Mouse (Mus musculus): ENCODE data around the gene Gtdc1.
A peak's percentile ranks its signal among the peaks of the same experiment; 100 is the strongest.

The Gtdc1 gene

GRCm38 (mm10) chr2:44590881-44591280 is 336.6 kb downstream of the Gtdc1 start:
- no peak for DNase-seq (ENCODE audit: low spot score in 2 of 2)

GRCm38 (mm10) chr2:44584061-44584460 is 343.4 kb downstream of the Gtdc1 start:
- DNase-seq (ENCODE audit: low spot score in 2 of 2): no peak

- no peak for DNase-seq (ENCODE audit: low spot score in 2 of 2)
Observed at GRCm38 (mm10) chr2:44583491-44583890, 344.0 kb downstream of the Gtdc1 start.

GRCm38 (mm10) chr2:44571810-44572209 is 355.6 kb downstream of the Gtdc1 start:
- DNase-seq (ENCODE audit: low spot score in 2 of 2): no peak

GRCm38 (mm10) chr2:44571156-44571555 is 356.3 kb downstream of the Gtdc1 start:
- DNase-seq (ENCODE audit: low spot score in 2 of 2): no peak

- DNase-seq (ENCODE audit: low spot score in 2 of 2): no peak
Observed at GRCm38 (mm10) chr2:44569140-44569952, 358.1 kb downstream of the Gtdc1 start.

GRCm38 (mm10) chr2:44564776-44565692 is 362.4 kb downstream of the Gtdc1 start:
- DNase-seq (ENCODE audit: low spot score in 2 of 2): peak in 1 of 2 experiments; percentile 31

- DNase-seq (ENCODE audit: low spot score in 2 of 2): no peak
Observed at GRCm38 (mm10) chr2:44561789-44562188, 365.7 kb downstream of the Gtdc1 start.

GRCm38 (mm10) chr2:44559242-44559944 is 368.1 kb downstream of the Gtdc1 start:
- no peak for DNase-seq (ENCODE audit: low spot score in 2 of 2)

GRCm38 (mm10) chr2:44557669-44558281 is 369.7 kb downstream of the Gtdc1 start:
- DNase-seq (ENCODE audit: low spot score in 2 of 2): no peak

GRCm38 (mm10) chr2:44556861-44557592 is 370.4 kb downstream of the Gtdc1 start:
- peak; percentile 47 to 67 for DNase-seq (ENCODE audit: low spot score in 2 of 2)

- no peak for DNase-seq (ENCODE audit: low spot score in 2 of 2)
Observed at GRCm38 (mm10) chr2:44554716-44555115, 372.7 kb downstream of the Gtdc1 start.

GRCm38 (mm10) chr2:44549311-44549710 is 378.1 kb downstream of the Gtdc1 start:
- DNase-seq (ENCODE audit: low spot score in 2 of 2): no peak

GRCm38 (mm10) chr2:44542775-44543174 is 384.7 kb downstream of the Gtdc1 start:
- DNase-seq (ENCODE audit: low spot score in 2 of 2): no peak

GRCm38 (mm10) chr2:44541726-44542125 is 385.7 kb downstream of the Gtdc1 start:
- no peak for DNase-seq (ENCODE audit: low spot score in 2 of 2)

GRCm38 (mm10) chr2:44540881-44541280 is 386.6 kb downstream of the Gtdc1 start:
- no peak for DNase-seq (ENCODE audit: low spot score in 2 of 2)

- DNase-seq (ENCODE audit: low spot score in 2 of 2): no peak
Observed at GRCm38 (mm10) chr2:44539121-44539634, 388.3 kb downstream of the Gtdc1 start.

- DNase-seq (ENCODE audit: low spot score in 2 of 2): no peak
Observed at GRCm38 (mm10) chr2:44538135-44538534, 389.3 kb downstream of the Gtdc1 start.

GRCm38 (mm10) chr2:44535760-44536159 is 391.7 kb downstream of the Gtdc1 start:
- DNase-seq (ENCODE audit: low spot score in 2 of 2): no peak

- DNase-seq (ENCODE audit: low spot score in 2 of 2): no peak
Observed at GRCm38 (mm10) chr2:44535136-44535675, 392.3 kb downstream of the Gtdc1 start.

All from frontal cortex, postnatal 10 days (tissue).